Mouse (Mus musculus): Measurements from ENCODE around the gene Obsl1. TPM values are rescaled to one million over a fixed set of nuclear protein-coding genes. Genes with fewer than 3 reads are reported as not detected.

Obsl1 gene
- polyA plus RNA-seq, 2 experiments = 108 to 315 TPM

DNA sequence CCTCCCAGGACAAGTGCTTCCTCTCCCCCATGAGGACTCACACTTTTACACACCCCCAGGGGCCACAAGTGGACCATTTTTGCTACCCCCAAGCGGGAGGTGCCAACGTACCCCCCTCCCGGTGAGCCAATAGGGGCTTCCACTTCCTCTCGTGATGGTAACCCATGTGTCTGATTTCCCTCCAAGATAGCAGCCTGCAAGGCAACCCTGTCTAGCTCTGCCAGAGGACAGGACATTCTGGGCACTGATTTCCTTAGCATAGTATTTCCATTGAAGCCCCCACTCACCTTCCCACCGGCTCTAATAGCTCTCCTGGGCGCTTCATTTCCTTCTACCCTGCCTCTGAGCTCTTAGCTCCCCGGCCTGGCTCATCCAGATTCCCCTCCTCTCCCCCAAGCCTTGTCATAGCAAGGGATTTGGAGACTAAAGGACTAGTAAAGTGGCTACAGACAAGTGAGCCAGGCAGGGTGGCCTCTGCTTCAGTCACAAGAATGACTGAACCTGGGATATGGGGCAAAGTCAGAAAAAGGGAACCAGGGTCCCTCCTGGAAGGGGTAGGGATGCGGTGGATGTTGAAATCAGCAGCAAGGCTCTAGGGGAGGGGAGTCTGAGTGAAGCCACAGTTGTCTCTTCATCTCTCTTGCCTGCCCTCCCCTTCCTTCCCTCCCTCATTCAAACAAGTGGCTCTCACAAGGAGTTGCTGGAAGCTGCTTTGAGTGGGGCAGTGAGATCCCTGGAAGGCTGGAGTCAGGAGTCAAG, 56.7 kb downstream of the Obsl1 start:
- DNase-seq (ENCODE audit: low spot score) (no peak), ATAC-seq (ENCODE audit: low FRiP score, low read depth) (no peak)
- TF ChIP-seq POLR2A (IDR thresholded peaks at IDR 0.05; ENCODE audit: borderline replicate concordance, extremely low read depth, insufficient read depth, insufficient read length) = no peak
- Histone ChIP-seq H3K4me3 (replicated peaks; ENCODE audit: low read length) (no peak overlapping the region; the same call in 1 of the 2 replicates), H3K27me3 (ENCODE audit: control insufficient read depth, insufficient read depth, low read length) (peaks cover 80% of the 10 kb centered on the region), H3K36me3 (ENCODE audit: control insufficient read depth, insufficient read depth, low read length) (no peaks in the 10 kb centered on the region), H3K4me1 (ENCODE audit: control insufficient read depth, insufficient read depth, low read length) (peaks cover 48% of the 10 kb centered on the region), H3K9me3 (ENCODE audit: control insufficient read depth, low read length) (no peaks in the 10 kb centered on the region), H3K27ac (replicated peaks; ENCODE audit: low read depth, low read length) (no peak overlapping the region), H3K4me2 (replicated peaks; ENCODE audit: low read depth, low read length, severe bottlenecking) (peak overlapping the region; percentile 51; the same call in 1 of the 2 replicates), H3K9ac (ENCODE audit: low read depth, low read length, severe bottlenecking) (0 out of 2 replicates have a peak overlapping the region, but pooled peaks have one; percentile 28)
- WGBS = 3% methylated on average over 8 of the region's 8 CpGs

DNA sequence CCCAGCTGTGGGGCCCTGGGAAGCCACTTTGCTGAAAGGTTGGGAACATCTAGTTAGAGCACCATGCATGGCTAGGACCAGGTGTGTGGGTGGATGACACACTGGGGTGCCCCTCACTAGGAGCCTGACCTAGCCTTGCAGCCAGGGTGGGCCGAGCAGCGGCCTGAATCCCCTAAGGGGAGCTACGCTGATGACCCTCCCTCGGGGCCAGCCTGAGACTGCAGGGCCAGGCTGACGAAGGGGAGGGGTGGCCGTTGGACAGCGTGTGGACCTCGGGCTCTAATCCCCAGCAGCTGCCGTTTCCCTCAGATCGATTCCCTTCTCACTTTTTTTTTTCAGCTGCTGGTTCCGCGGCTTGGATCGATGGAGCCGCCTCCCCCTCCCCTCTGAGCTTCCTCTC, 57.3 kb downstream of the Obsl1 start:
- no peak for DNase-seq (ENCODE audit: low spot score)
- no peak overlapping the region for H3K27ac ChIP-seq (replicated peaks; ENCODE audit: low read depth, low read length)
- 0 out of 2 replicates have a peak overlapping the region, but pooled peaks have one; percentile 28 for H3K9ac ChIP-seq (ENCODE audit: low read depth, low read length, severe bottlenecking)
- H3K9me3 ChIP-seq (ENCODE audit: control insufficient read depth, low read length) = no peaks in the 10 kb centered on the region
- H3K27me3 ChIP-seq (ENCODE audit: control insufficient read depth, insufficient read depth, low read length) = peaks cover 83% of the 10 kb centered on the region
- no peak for ATAC-seq (ENCODE audit: low FRiP score, low read depth)
- 4% methylated on average over 10 of the region's 14 CpGs for WGBS
- H3K4me1 ChIP-seq (ENCODE audit: control insufficient read depth, insufficient read depth, low read length) = peaks cover 48% of the 10 kb centered on the region
- no peak overlapping the region for H3K4me3 ChIP-seq (replicated peaks; ENCODE audit: low read length)
- no peak overlapping the region for H3K4me2 ChIP-seq (replicated peaks; ENCODE audit: low read depth, low read length, severe bottlenecking)
- H3K36me3 ChIP-seq (ENCODE audit: control insufficient read depth, insufficient read depth, low read length) = no peaks in the 10 kb centered on the region
- TF ChIP-seq POLR2A (IDR thresholded peaks at IDR 0.05; ENCODE audit: borderline replicate concordance, extremely low read depth, insufficient read depth, insufficient read length) = no peak

DNA sequence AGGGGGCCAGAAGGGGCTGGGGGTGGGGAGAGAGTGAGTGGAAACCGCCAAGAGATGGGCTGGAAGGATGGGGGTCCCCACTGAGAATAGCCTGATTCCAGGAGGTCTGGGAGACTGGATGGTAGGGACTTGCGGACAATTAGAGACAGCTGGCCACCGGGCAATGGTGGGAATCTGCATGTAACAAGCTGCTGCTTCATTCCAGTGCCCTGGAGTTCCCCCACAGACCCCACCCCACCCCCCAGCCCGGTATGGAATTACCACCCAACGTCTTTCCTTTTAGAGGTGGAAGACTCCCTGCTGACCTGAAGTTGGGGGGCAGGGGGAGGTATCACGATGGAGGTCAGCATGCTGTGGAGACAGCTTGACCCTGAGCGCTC, 58.2 kb downstream of the Obsl1 start:
- DNase-seq (ENCODE audit: low spot score) (no peak), ATAC-seq (ENCODE audit: low FRiP score, low read depth) (no peak)
- Histone ChIP-seq H3K27ac (replicated peaks; ENCODE audit: low read depth, low read length) (no peak overlapping the region), H3K9ac (ENCODE audit: low read depth, low read length, severe bottlenecking) (no peak overlapping the region), H3K9me3 (ENCODE audit: control insufficient read depth, low read length) (no peaks in the 10 kb centered on the region), H3K4me1 (ENCODE audit: control insufficient read depth, insufficient read depth, low read length) (peaks cover 48% of the 10 kb centered on the region), H3K36me3 (ENCODE audit: control insufficient read depth, insufficient read depth, low read length) (peaks cover 3% of the 10 kb centered on the region; the same call in 1 of the 2 replicates), H3K4me2 (replicated peaks; ENCODE audit: low read depth, low read length, severe bottlenecking) (peak overlapping the region; percentile 35), H3K27me3 (ENCODE audit: control insufficient read depth, insufficient read depth, low read length) (peaks cover 82% of the 10 kb centered on the region), H3K4me3 (replicated peaks; ENCODE audit: low read length) (no peak overlapping the region)
- TF ChIP-seq POLR2A (IDR thresholded peaks at IDR 0.05; ENCODE audit: borderline replicate concordance, extremely low read depth, insufficient read depth, insufficient read length) = no peak
- WGBS = 3% methylated on average over 7 of the region's 7 CpGs

- no peak overlapping the region for H3K27ac ChIP-seq (replicated peaks; ENCODE audit: low read depth, low read length)
Measured at GRCm38 (mm10) chr1:75447265-75448051, 58.8 kb downstream of the Obsl1 start.

GRCm38 (mm10) chr1:75446656-75447055, 59.6 kb downstream of the Obsl1 start:
- no peak overlapping the region for H3K4me3 ChIP-seq (replicated peaks; ENCODE audit: low read length)
- no peak for TF ChIP-seq POLR2A (IDR thresholded peaks at IDR 0.05; ENCODE audit: borderline replicate concordance, extremely low read depth, insufficient read depth, insufficient read length)
- ATAC-seq (ENCODE audit: low FRiP score, low read depth) (no peak), DNase-seq (ENCODE audit: low spot score) (no peak)
- peaks cover 48% of the 10 kb centered on the region for H3K4me1 ChIP-seq (ENCODE audit: control insufficient read depth, insufficient read depth, low read length)
- H3K4me2 ChIP-seq (replicated peaks; ENCODE audit: low read depth, low read length, severe bottlenecking) = no peak overlapping the region
- H3K27me3 ChIP-seq (ENCODE audit: control insufficient read depth, insufficient read depth, low read length) = peaks cover 69% of the 10 kb centered on the region
- H3K9me3 ChIP-seq (ENCODE audit: control insufficient read depth, low read length) = no peaks in the 10 kb centered on the region
- 12% methylated on average over 16 of the region's 20 CpGs for WGBS
- H3K27ac ChIP-seq (replicated peaks; ENCODE audit: low read depth, low read length) = no peak overlapping the region
- H3K9ac ChIP-seq (ENCODE audit: low read depth, low read length, severe bottlenecking) = no peak overlapping the region
- H3K36me3 ChIP-seq (ENCODE audit: control insufficient read depth, insufficient read depth, low read length) = peaks cover 13% of the 10 kb centered on the region

More at GRCm38 (mm10) chr1:75447265-75448051, 58.8 kb downstream of the Obsl1 start:
- H3K4me1 ChIP-seq (ENCODE audit: control insufficient read depth, insufficient read depth, low read length) = peaks cover 48% of the 10 kb centered on the region
- H3K4me3 ChIP-seq (replicated peaks; ENCODE audit: low read length) = 0 out of 2 replicates have a peak overlapping the region, but pooled peaks have one; percentile 2
- ATAC-seq (ENCODE audit: low FRiP score, low read depth) (no peak), DNase-seq (ENCODE audit: low spot score) (no peak)
- H3K9me3 ChIP-seq (ENCODE audit: control insufficient read depth, low read length) = no peaks in the 10 kb centered on the region
- WGBS = 3% methylated on average over 10 of the region's 10 CpGs
- no peak for TF ChIP-seq POLR2A (IDR thresholded peaks at IDR 0.05; ENCODE audit: borderline replicate concordance, extremely low read depth, insufficient read depth, insufficient read length)
- H3K9ac ChIP-seq (ENCODE audit: low read depth, low read length, severe bottlenecking) = no peak overlapping the region
- peaks cover 77% of the 10 kb centered on the region for H3K27me3 ChIP-seq (ENCODE audit: control insufficient read depth, insufficient read depth, low read length)
- H3K4me2 ChIP-seq (replicated peaks; ENCODE audit: low read depth, low read length, severe bottlenecking) = peak overlapping the region; percentile 35
- peaks cover 8% of the 10 kb centered on the region; the same call in 1 of the 2 replicates for H3K36me3 ChIP-seq (ENCODE audit: control insufficient read depth, insufficient read depth, low read length)

Data from limb, embryonic 14.5 days (tissue).